Mouse (Mus musculus): Measurements from ENCODE around the gene AA986860.

AA986860 gene

DNA sequence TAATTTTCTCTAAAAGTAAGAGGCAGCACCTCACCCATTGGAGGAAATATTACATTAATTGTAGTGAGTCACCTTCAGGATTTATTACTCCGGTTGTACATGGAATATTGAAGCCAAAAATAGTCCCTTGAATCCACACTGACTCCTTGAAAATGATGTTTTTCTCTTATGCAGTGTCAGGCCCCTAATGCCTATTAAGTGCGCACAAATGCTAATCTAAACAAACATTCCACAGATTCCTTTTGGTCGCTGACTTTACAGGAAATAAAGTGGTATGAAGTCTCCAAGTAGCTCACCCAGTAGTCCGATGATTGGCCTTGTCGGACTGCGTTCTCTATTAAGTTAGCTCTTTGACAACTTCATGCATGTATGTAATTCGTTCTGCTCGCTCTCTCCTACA is 3.1 kb downstream of the AA986860 start:
- no peak for DNase-seq (ENCODE audit: low spot score)

DNA sequence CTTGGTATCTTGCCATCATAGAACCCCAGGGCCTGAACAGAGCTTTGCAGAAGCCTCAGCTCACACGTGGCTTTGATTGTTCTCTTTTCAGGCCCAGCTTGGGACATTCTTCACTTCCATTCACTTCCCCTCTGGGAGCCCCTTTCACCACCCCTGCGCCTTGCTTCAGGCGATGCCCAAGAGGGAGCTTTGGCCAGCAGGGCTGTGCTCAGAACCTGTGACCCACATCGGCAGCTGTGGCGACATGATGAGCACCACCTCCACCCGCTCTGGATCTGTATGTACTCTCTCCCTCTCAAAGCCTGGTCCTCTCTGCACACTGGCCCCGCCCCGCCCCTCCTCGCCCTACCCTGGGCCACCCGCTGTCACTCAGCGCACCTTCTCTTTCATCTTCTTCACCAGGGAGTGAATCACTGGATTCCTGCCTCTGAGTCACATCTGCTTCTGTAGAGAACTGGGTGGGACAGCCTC is 5.7 kb downstream of the AA986860 start:
- no peak for DNase-seq (ENCODE audit: low spot score)

DNA sequence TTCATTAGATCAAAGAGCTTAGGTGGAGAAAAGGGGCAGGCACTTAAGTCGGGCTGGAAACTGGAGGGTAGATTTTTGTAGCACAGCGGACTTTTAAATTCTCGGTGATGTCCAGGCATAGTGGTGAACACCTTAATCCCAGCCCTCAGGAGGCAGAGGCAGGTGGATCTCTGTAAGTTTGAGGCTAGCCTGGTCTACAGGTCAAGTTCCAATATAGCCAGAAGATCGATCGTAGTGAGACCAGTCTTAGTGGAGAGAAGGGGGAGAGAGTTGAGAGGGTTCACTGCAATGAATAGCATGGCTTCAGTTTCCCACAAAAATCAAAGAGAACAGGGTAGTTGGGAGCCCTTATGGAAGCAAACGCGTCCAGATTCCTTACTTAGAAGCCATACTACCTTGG is 6.1 kb downstream of the AA986860 start:
- DNase-seq (ENCODE audit: low spot score) = no peak

- no peak for DNase-seq (ENCODE audit: low spot score)
Measured at GRCm38 (mm10) chr1:130738551-130739106, 6.9 kb downstream of the AA986860 start.

DNA sequence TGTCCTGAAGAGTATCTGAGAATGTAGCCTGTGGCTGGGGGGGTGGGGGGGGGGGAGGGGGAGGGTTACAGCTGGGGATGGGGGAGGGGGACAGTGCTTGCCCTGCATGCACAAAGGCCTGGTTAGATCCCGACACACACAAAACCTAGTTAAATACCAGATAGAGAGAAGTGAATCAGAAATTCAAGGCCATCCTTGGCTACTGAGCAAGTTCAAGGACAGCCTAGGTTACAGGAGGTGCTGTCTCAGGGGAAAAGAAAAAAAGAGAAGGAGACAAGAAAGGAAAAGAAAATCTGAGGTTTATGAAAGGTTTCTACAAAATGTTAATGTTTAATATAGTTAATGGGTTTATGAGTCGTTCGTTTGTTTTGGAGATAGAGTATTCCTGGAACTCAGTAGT is 7.9 kb downstream of the AA986860 start:
- no peak for DNase-seq (ENCODE audit: low spot score)

- no peak for DNase-seq (ENCODE audit: low spot score)
Measured at GRCm38 (mm10) chr1:130740227-130740648, 8.5 kb downstream of the AA986860 start.

- DNase-seq (ENCODE audit: low spot score) = no peak
Measured at GRCm38 (mm10) chr1:130740781-130741720, 9.3 kb downstream of the AA986860 start.

DNA sequence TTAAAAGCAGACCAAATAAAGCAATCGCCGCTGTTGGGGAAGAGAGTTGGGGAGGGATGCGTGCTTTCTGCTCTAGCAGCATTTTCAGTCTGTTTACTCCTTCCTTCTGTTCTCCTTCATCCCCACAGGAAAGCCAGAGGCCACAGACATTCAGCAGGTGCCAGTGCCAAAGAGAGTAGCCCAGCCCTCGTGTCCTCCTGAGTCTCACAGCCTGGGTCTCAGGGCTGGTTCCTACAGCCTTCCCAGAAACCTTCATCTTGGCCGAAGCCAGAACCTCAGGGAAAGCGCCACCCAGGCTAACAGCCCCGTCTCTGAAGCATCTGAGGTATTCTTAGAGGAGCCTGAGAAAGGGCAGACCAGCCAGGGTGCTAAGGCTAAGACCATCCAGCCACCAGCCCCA is 10.4 kb downstream of the AA986860 start:
- DNase-seq (ENCODE audit: low spot score) = no peak

- no peak for DNase-seq (ENCODE audit: low spot score)
Measured at GRCm38 (mm10) chr1:130743775-130744174, 12.0 kb downstream of the AA986860 start.

DNA sequence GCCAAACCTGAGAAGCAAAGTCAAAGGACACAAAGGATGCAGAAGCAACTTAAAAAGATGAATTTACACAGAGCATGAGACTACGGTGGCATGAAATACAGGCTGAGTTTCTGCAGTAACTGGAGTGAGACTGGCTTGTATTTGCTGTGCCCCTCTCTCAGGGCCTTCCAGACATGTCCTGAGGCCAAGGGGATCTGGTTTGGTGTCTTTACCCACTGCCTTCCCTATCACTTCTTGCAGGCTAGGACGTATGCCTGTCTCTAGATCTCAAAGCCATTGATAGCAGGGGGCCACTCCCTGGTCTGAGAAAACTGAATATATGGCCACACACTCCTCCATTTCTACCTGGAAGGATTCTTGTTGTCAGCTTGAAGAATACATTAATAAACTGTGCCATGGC is 12.4 kb downstream of the AA986860 start:
- DNase-seq (ENCODE audit: low spot score) = no peak

- DNase-seq (ENCODE audit: low spot score) = no peak
Measured at GRCm38 (mm10) chr1:130744961-130745360, 13.2 kb downstream of the AA986860 start.

DNA sequence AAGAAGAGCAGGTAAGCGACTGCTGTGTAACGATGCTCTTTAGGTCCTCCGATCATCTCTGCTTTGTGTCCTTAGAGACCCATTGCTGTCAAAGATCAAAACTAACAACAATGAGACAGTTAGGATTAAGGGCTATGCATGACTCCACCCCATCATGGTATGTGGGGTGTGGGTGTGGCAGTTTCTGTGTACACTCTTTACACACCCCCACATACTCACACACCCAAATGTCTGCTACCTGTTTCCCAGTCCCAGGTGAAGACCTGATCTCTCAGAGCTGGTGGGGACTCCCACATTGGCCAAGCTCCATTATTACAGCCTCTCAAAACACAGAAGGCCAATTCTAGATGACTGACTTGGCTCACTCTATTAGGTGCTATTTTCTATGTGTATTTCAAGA is 13.8 kb downstream of the AA986860 start:
- DNase-seq (ENCODE audit: low spot score) = no peak

DNA sequence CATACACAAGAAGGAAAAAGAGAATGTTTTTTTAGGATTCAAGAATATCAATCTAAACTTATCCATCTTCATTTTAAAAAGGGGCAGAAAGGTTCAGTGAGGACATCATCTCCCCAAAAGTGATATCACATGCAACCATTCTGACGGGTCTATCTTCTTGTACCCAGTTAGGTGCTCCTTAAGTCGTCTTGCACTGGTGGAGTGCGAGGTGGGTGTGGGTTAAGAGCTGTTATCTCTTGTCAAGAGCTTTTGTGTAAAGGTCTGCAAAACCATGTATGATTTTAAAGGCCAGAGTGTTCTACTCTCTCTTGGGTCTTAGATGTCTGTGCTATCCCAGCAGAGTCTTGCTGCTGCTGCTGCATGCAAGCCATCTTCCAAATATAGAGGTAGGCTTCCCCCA is 15.0 kb downstream of the AA986860 start:
- no peak for DNase-seq (ENCODE audit: low spot score)

DNA sequence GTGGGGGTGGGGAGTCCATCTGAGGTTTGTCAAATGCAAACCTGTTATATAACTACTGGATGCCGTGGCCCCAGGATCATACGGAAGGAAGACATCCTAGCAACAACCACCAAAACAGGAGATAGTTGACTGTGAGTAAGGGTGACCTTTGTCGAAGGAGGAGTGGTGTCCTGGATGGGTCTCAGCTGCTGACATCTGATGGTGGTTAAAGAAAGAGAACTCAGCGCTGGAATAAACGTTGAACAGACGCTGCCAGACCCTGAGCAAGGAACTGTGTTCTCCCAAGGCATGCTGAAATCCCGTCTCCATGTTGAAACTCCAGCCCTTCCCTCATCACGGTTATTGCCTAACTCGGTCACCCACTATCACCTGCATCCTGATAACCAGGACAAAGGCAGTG is 27.9 kb downstream of the AA986860 start:
- no peak for DNase-seq (ENCODE audit: low spot score)

- no peak for DNase-seq (ENCODE audit: low spot score)
Measured at GRCm38 (mm10) chr1:130761597-130761996, 29.8 kb downstream of the AA986860 start.

GRCm38 (mm10) chr1:130762045-130762760 is 30.4 kb downstream of the AA986860 start:
- DNase-seq (ENCODE audit: low spot score) = no peak

- DNase-seq (ENCODE audit: low spot score) = no peak
Measured at GRCm38 (mm10) chr1:130764027-130764461, 32.3 kb downstream of the AA986860 start.

GRCm38 (mm10) chr1:130767066-130767465 is 35.3 kb downstream of the AA986860 start:
- no peak for DNase-seq (ENCODE audit: low spot score)

GRCm38 (mm10) chr1:130769925-130770324 is 38.1 kb downstream of the AA986860 start:
- no peak for DNase-seq (ENCODE audit: low spot score)

DNA sequence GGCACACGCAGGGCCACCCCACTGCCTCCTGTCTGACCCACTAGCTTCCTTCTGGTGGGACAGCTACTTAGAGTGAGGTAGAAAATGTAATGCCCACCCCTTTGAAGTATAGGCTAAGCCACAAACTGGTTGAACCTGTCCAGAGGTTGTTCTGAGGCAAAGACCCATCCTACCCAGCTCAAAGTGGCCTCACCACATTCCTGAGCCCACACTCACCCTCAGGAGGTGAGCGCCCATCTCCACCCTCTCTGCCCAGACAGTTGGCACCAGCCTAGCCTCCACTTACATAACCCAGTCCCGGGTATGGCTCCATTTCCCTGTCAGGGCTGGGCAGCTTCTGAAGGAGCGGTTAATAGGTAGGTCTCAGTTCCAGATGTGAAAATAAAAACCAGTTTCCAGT is 38.7 kb downstream of the AA986860 start:
- DNase-seq (ENCODE audit: low spot score) = no peak

DNA sequence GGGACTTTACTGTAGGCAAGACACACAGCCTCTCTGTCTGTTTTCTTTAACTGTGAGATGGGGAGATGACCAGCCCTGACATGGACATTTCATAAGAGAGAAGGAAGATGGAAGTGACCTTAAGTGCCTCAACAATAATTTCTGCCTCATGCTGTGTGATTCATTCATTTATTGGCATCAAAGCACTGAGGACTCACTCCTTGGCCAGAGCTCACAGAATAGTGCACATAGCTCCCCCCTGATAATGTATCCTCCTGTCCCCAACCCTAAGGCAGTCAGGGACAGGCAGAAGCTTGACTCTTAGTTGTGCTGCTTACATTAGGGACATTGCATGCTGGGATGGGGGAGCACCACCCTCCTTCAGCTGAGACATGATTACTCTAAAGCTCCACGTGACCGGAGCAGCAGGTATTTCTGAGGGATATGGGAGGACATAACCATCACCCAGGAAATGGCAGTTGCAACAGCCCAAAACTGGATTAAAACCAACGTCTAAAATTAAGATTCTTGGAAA is 39.3 kb downstream of the AA986860 start:
- no peak for DNase-seq (ENCODE audit: low spot score)

DNA sequence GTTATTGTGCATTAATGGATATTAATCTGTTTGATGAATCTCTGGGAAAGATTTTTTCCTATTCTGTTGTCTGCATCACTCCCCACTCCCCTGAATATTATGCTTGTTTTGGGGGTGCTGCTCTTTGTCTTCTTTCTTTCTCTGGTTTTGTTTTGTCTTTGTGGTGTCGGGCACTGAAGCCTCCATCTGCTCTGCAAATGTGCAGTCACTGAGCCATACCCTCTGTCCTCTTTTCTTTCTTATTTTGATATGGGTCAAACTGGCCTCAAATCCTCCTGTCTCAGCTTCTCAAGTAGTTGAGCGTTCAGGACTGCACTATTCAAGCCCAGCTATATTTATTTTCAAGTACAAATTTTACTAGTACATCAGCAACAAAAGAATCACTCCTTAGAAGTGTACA is 43.5 kb downstream of the AA986860 start:
- DNase-seq (ENCODE audit: low spot score) = no peak

Data from left cerebral cortex, adult 11 months (tissue).